Mouse (Mus musculus): ENCODE results near the gene Itsn1. TPM values are rescaled to one million over a fixed set of nuclear protein-coding genes. Genes with fewer than 3 reads are reported as not detected.

Itsn1 gene
- polyA plus RNA-seq, 1 experiment = 12.9 TPM

- 33% methylated on average over 7 of the region's 7 CpGs for WGBS
Observed at GRCm38 (mm10) chr16:91689791-91690190, 39.3 kb upstream of the Itsn1 start.

GRCm38 (mm10) chr16:91694455-91695084 is 34.5 kb upstream of the Itsn1 start:
- DNase-seq = peak; percentile 68
- 41% methylated on average over 14 of the region's 14 CpGs for WGBS
- Histone ChIP-seq H3K27me3 (ENCODE audit: control insufficient read depth, insufficient read depth, low read length) (no peaks in the 10 kb centered on the region), H3K4me1 (replicated peaks; ENCODE audit: control insufficient read depth, insufficient read depth, low read length) (peaks cover 4% of the 10 kb centered on the region), H3K4me3 (ENCODE audit: control insufficient read depth, insufficient read depth, low read length) (no peak overlapping the region), H3K36me3 (ENCODE audit: control insufficient read depth, insufficient read depth, low read length) (no peaks in the 10 kb centered on the region), H3K27ac (ENCODE audit: control insufficient read depth, insufficient read depth, low read length) (no peak overlapping the region)
- TF ChIP-seq CTCF (IDR thresholded peaks at IDR 0.05; ENCODE audit: borderline replicate concordance, control insufficient read depth, extremely low read depth, insufficient read depth, low read length, poor library complexity) = peak; percentile 73; the same call in 1 of the 2 replicates
- no peak for TF ChIP-seq POLR2A (IDR thresholded peaks at IDR 0.05; ENCODE audit: control insufficient read depth, extremely low read depth, insufficient read depth, low read length, poor library complexity)

More at GRCm38 (mm10) chr16:91689791-91690190, 39.3 kb upstream of the Itsn1 start:
- no peak for DNase-seq
- TF ChIP-seq CTCF (IDR thresholded peaks at IDR 0.05; ENCODE audit: borderline replicate concordance, control insufficient read depth, extremely low read depth, insufficient read depth, low read length, poor library complexity) = no peak
- TF ChIP-seq POLR2A (IDR thresholded peaks at IDR 0.05; ENCODE audit: control insufficient read depth, extremely low read depth, insufficient read depth, low read length, poor library complexity) = no peak
- no peaks in the 10 kb centered on the region for H3K27me3 ChIP-seq (ENCODE audit: control insufficient read depth, insufficient read depth, low read length)
- no peaks in the 10 kb centered on the region for H3K36me3 ChIP-seq (ENCODE audit: control insufficient read depth, insufficient read depth, low read length)
- H3K4me1 ChIP-seq (replicated peaks; ENCODE audit: control insufficient read depth, insufficient read depth, low read length) = peaks cover 13% of the 10 kb centered on the region
- H3K27ac ChIP-seq (ENCODE audit: control insufficient read depth, insufficient read depth, low read length) = peak overlapping the region; percentile 47; the same call in 1 of the 2 replicates
- H3K4me3 ChIP-seq (ENCODE audit: control insufficient read depth, insufficient read depth, low read length) = no peak overlapping the region

DNA sequence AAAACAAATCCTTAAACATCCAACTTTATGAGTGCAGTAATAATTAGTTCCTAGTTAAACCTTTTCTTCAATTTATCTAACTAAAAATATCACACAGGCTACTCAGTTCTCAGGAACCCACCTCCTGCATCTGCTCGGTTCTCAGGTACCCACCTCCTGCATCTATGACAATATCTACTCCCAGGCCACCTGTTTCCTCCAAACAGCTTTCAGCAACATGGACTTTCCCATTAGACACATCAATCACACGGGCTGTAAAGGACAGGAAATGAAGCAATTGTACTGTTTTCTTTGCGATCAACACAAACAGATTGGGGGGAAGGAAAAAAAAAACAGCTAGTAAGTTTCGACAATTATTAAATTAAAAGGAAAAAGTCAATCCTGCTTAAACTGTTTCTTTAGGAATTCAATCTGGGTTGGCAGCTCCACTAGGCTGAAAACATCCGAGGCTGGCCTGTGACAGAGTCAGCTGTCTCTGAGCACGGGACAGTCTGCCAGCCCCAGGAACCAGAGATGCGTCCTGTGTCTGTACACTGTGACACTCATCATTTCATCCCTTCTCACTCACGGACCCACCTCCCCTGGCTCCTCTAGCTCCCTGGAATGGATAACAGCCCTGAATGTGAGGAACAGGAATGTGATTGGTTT is 33.8 kb upstream of the Itsn1 start:
- Histone ChIP-seq H3K27ac (ENCODE audit: control insufficient read depth, insufficient read depth, low read length) (no peak overlapping the region), H3K4me3 (ENCODE audit: control insufficient read depth, insufficient read depth, low read length) (no peak overlapping the region), H3K4me1 (replicated peaks; ENCODE audit: control insufficient read depth, insufficient read depth, low read length) (no peaks in the 10 kb centered on the region; the same call in 1 of the 2 replicates), H3K36me3 (ENCODE audit: control insufficient read depth, insufficient read depth, low read length) (peaks cover 1% of the 10 kb centered on the region; the same call in 1 of the 2 replicates), H3K27me3 (ENCODE audit: control insufficient read depth, insufficient read depth, low read length) (no peaks in the 10 kb centered on the region)
- TF ChIP-seq CTCF (IDR thresholded peaks at IDR 0.05; ENCODE audit: borderline replicate concordance, control insufficient read depth, extremely low read depth, insufficient read depth, low read length, poor library complexity) = no peak
- TF ChIP-seq POLR2A (IDR thresholded peaks at IDR 0.05; ENCODE audit: control insufficient read depth, extremely low read depth, insufficient read depth, low read length, poor library complexity) = no peak
- DNase-seq = no peak
- WGBS = 54% methylated on average over 8 of the region's 8 CpGs

GRCm38 (mm10) chr16:91698995-91699394 is 30.1 kb upstream of the Itsn1 start:
- WGBS = 100% methylated on average over 1 of the region's 1 CpGs
- Histone ChIP-seq H3K27me3 (ENCODE audit: control insufficient read depth, insufficient read depth, low read length) (no peaks in the 10 kb centered on the region), H3K36me3 (ENCODE audit: control insufficient read depth, insufficient read depth, low read length) (peaks cover 4% of the 10 kb centered on the region; the same call in 1 of the 2 replicates), H3K4me1 (replicated peaks; ENCODE audit: control insufficient read depth, insufficient read depth, low read length) (no peaks in the 10 kb centered on the region; the same call in 1 of the 2 replicates), H3K4me3 (ENCODE audit: control insufficient read depth, insufficient read depth, low read length) (no peak overlapping the region), H3K27ac (ENCODE audit: control insufficient read depth, insufficient read depth, low read length) (no peak overlapping the region)
- TF ChIP-seq POLR2A (IDR thresholded peaks at IDR 0.05; ENCODE audit: control insufficient read depth, extremely low read depth, insufficient read depth, low read length, poor library complexity) (no peak), CTCF (IDR thresholded peaks at IDR 0.05; ENCODE audit: borderline replicate concordance, control insufficient read depth, extremely low read depth, insufficient read depth, low read length, poor library complexity) (no peak)
- no peak for DNase-seq

GRCm38 (mm10) chr16:91701908-91702307 is 27.2 kb upstream of the Itsn1 start:
- Histone ChIP-seq H3K27me3 (ENCODE audit: control insufficient read depth, insufficient read depth, low read length) (no peaks in the 10 kb centered on the region), H3K27ac (ENCODE audit: control insufficient read depth, insufficient read depth, low read length) (no peak overlapping the region), H3K4me1 (replicated peaks; ENCODE audit: control insufficient read depth, insufficient read depth, low read length) (no peaks in the 10 kb centered on the region), H3K4me3 (ENCODE audit: control insufficient read depth, insufficient read depth, low read length) (no peak overlapping the region), H3K36me3 (ENCODE audit: control insufficient read depth, insufficient read depth, low read length) (peaks cover 4% of the 10 kb centered on the region; the same call in 1 of the 2 replicates)
- WGBS = 96% methylated on average over 13 of the region's 13 CpGs
- DNase-seq = no peak
- TF ChIP-seq POLR2A (IDR thresholded peaks at IDR 0.05; ENCODE audit: control insufficient read depth, extremely low read depth, insufficient read depth, low read length, poor library complexity) (no peak), CTCF (IDR thresholded peaks at IDR 0.05; ENCODE audit: borderline replicate concordance, control insufficient read depth, extremely low read depth, insufficient read depth, low read length, poor library complexity) (no peak)

- Histone ChIP-seq H3K27ac (ENCODE audit: control insufficient read depth, insufficient read depth, low read length) (no peak overlapping the region), H3K4me1 (replicated peaks; ENCODE audit: control insufficient read depth, insufficient read depth, low read length) (no peaks in the 10 kb centered on the region), H3K27me3 (ENCODE audit: control insufficient read depth, insufficient read depth, low read length) (no peaks in the 10 kb centered on the region), H3K36me3 (ENCODE audit: control insufficient read depth, insufficient read depth, low read length) (peaks cover 4% of the 10 kb centered on the region; the same call in 1 of the 2 replicates), H3K4me3 (ENCODE audit: control insufficient read depth, insufficient read depth, low read length) (no peak overlapping the region)
- 93% methylated on average over 3 of the region's 3 CpGs for WGBS
- TF ChIP-seq CTCF (IDR thresholded peaks at IDR 0.05; ENCODE audit: borderline replicate concordance, control insufficient read depth, extremely low read depth, insufficient read depth, low read length, poor library complexity) (no peak), POLR2A (IDR thresholded peaks at IDR 0.05; ENCODE audit: control insufficient read depth, extremely low read depth, insufficient read depth, low read length, poor library complexity) (no peak)
- no peak for DNase-seq
Observed at GRCm38 (mm10) chr16:91702771-91703188, 26.3 kb upstream of the Itsn1 start.
